Mouse (Mus musculus) G1E (cell line): Measurements from ENCODE around the gene Wnt10b.

Source experiments
- CTCF ChIP-seq: IDR thresholded peaks from 2 replicates; pipeline ENCODE4 v1.5.1; 2012; ENCODE audit warnings: low read depth, low read length, inconsistent platforms, mixed read lengths
- GATA1 ChIP-seq: IDR thresholded peaks from 2 replicates; pipeline ENCODE4 v1.6.1; 2012; ENCODE audit warnings: borderline replicate concordance, low read length, inconsistent platforms, mixed read lengths
- GATA2 ChIP-seq: IDR thresholded peaks from 2 replicates; pipeline ENCODE4 v1.6.1; 2012; ENCODE audit warnings: low read depth, low read length, inconsistent platforms, borderline replicate concordance
- POLR2AphosphoS5 ChIP-seq: IDR thresholded peaks from 2 replicates; pipeline ENCODE4 v1.6.1; 2012; ENCODE audit warnings: low read depth, low read length, inconsistent platforms; ENCODE audit not compliant: insufficient replicate concordance
- TAL1 ChIP-seq: conservative IDR thresholded peaks from 2 replicates; pipeline ENCODE4 v1.6.1; 2012; ENCODE audit warnings: low read depth, low read length, inconsistent platforms, mixed read lengths

GRCm38 (mm10) chr15:98809390-98809789 is 31.4 kb upstream of the Wnt10b start, which contains the start of gene Ddn:
- TF ChIP-seq CTCF (no peak), POLR2AphosphoS5 (no peak), TAL1 (no peak), GATA1 (no peak), GATA2 (no peak)
